Mouse (Mus musculus): Measurements from ENCODE around the gene Zfp385a.

GRCm38 (mm10) chr15:103317120-103317519 lies 22.8 kb downstream of the Zfp385a start:
- no peak for TF ChIP-seq CTCF (IDR thresholded peaks at IDR 0.05; ENCODE audit: control insufficient read depth, insufficient read depth, insufficient replicate concordance, low read depth, low read length)
- TF ChIP-seq POLR2A (IDR thresholded peaks at IDR 0.05; ENCODE audit: control insufficient read depth, low read depth, low read length) = no peak

All from testis, adult 2 months (tissue).